ENCODE assay signal across 35 mouse cellular contexts in genomic region chr12:8361866-8362265, GRCm38 (mm10).
"Had no signal": no experiment of that assay in that cellular context is flagged by ENCODE, and none has a peak within 500 bp of the region (broad histone marks: within the 10 kb centered on the region; RNA-seq: fewer than 3 reads in every experiment).

No protein-coding gene starts in this region.

- ATAC-seq: hindbrain, embryonic 16.5 days; hindbrain, postnatal 0 days; inflammation-experienced regulatory T-cells, adult 6 months; intestine, embryonic 15.5 days; intestine, embryonic 16.5 days; intestine, postnatal 0 days had no signal

- H3K27me3 ChIP-seq: heart, embryonic 12.5 days; heart, embryonic 13.5 days; heart, embryonic 15.5 days; hindbrain, embryonic 12.5 days; hindbrain, embryonic 15.5 days; intestine, embryonic 15.5 days; kidney, embryonic 15.5 days had no signal

- H3K9me3 ChIP-seq: heart, embryonic 12.5 days; heart, embryonic 13.5 days; heart, embryonic 15.5 days; hindbrain, embryonic 10.5 days; hindbrain, embryonic 12.5 days; hindbrain, embryonic 15.5 days; intestine, embryonic 15.5 days; kidney, embryonic 15.5 days had no signal

- DNase-seq: heart, postnatal 10 days; heart, postnatal 14 days; heart, postnatal 36 days; heart, postnatal 4 days; kidney, adult 11 months; kidney, adult 18-20 months; kidney, adult 2 months; kidney, adult 8-10 months; kidney, adult 9 months; kidney, postnatal 10 days; kidney, postnatal 14 days; kidney, postnatal 25 days; kidney, postnatal 36 days; kidney, postnatal 4 days; layer of hippocampus, adult 9-11 months; layer of hippocampus, postnatal 36 days had no signal

- H3K27ac ChIP-seq: heart, embryonic 13.5 days; heart, embryonic 15.5 days; hindbrain, embryonic 10.5 days; hindbrain, embryonic 12.5 days; hindbrain, embryonic 13.5 days; hindbrain, embryonic 14.5 days; hindbrain, embryonic 15.5 days; hindbrain, postnatal 0 days; intestine, embryonic 15.5 days; kidney, embryonic 15.5 days; kidney, postnatal 0 days; layer of hippocampus, adult 2 months; left cerebral cortex, adult 2 months had no signal

- H3K9ac ChIP-seq: heart, embryonic 12.5 days; heart, embryonic 13.5 days; heart, embryonic 15.5 days; hindbrain, embryonic 12.5 days; hindbrain, embryonic 13.5 days; hindbrain, embryonic 14.5 days; hindbrain, embryonic 15.5 days; intestine, embryonic 15.5 days; kidney, embryonic 15.5 days had no signal

- H3K4me2 ChIP-seq: heart, embryonic 11.5 days; heart, embryonic 12.5 days; heart, embryonic 13.5 days; heart, embryonic 15.5 days; hindbrain, embryonic 12.5 days; hindbrain, embryonic 13.5 days; hindbrain, embryonic 14.5 days; hindbrain, embryonic 15.5 days; intestine, embryonic 15.5 days; kidney, embryonic 15.5 days had no signal

- H3K4me3 ChIP-seq: heart, embryonic 12.5 days; heart, embryonic 13.5 days; heart, embryonic 15.5 days; hindbrain, embryonic 10.5 days; hindbrain, embryonic 12.5 days; hindbrain, embryonic 13.5 days; hindbrain, embryonic 15.5 days; intestine, embryonic 15.5 days; kidney, embryonic 15.5 days; layer of hippocampus, adult 2 months; left cerebral cortex, adult 2 months had no signal

- H3K36me3 ChIP-seq: heart, embryonic 12.5 days; heart, embryonic 13.5 days; heart, embryonic 15.5 days; hindbrain, embryonic 10.5 days; hindbrain, embryonic 12.5 days; hindbrain, embryonic 13.5 days; hindbrain, embryonic 15.5 days; intestine, embryonic 15.5 days; kidney, embryonic 15.5 days had no signal
